Mouse (Mus musculus) CD4-positive, CD25-positive, alpha-beta regulatory T cell, adult 4 months (primary cell): ENCODE measurements around the gene Grk3. TPM values are rescaled to one million over a fixed set of nuclear protein-coding genes. Genes with fewer than 3 reads are reported as not detected.
A peak's percentile ranks its signal among the peaks of the same experiment; 100 is the strongest.

Source experiments
- ATAC-seq: one replicate; pipeline ENCODE4 v1.8.0; 2017
- polyA plus RNA-seq, 2 experiments: library from polyadenylated mRNA; unstranded; fragments of 100-300 nt; shearing (Covaris generic); gene quantifications; one replicate each; pipeline ENCODE4 v1.2.1; 2017

Gene Grk3
- under 1 TPM in 1 of 2 experiments, not detected in 1; 0.25 TPM for polyA plus RNA-seq

DNA sequence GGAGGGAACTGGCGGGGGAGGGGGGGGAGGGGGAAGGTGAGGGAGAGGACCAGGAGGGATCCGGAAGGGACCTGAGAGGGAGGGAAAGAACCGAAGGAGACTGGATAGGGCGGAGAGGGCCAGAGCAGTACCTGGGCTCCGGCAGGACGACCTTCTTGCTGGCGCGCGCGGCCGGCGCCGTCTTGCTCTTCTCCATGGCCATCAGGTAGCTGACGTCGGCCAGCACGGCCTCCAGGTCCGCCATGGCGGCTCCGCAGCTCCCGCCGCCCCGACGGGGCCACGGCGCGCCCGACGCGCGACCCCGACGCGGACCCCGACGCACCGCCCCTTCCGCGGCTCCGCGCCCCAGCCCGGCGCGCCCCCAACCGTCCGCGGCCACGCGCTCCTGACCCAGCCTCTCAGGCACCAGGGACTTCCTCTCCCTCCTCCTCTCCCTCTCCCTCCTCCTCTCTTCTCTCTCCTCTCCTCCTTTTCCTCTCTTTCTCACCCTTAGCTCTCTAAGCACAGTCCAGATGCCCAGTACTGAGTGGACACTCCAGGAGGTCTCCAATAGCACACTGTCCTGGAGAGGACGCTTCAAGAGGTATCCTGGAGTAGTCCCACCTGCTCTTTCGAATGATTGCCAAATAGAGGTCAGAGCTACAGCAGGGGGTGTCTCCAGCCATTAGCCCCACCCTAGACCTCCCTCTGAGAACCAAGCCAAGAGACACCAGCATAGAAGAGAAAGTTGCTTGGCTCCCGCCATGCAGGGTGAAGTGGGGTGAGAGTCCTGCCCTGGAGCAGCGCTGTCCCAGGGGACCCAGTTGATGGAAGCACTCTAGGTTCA, at the start of gene Grk3:
Gene Grk3 (minus strand): TSS at position 556 of the 826 bp plus-strand sequence.
- ATAC-seq = no peak

DNA sequence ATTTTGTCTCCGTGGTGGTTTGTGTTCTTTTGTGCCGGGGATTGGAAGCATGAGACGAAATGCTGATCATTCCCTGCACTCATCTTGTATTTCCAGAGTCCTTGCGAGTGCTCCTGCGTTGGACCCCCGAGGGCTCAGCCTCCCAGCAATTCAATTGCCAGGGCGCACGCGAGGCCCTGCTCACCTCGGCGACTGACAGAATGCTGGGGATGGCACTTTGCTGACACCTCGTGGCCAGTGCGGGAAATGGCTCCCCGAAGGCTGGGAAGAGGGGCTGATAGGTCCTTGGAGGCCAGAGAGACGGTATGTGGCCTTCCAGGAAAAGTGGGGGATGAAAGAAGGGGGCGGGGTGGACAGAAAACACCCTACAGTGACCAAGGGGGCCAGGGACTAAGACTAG, 38.7 kb upstream of the Grk3 start:
- ATAC-seq = peak; percentile 43

GRCm38 (mm10) chr5:113050581-113051185, 35.1 kb upstream of the Grk3 start:
- no peak for ATAC-seq

DNA sequence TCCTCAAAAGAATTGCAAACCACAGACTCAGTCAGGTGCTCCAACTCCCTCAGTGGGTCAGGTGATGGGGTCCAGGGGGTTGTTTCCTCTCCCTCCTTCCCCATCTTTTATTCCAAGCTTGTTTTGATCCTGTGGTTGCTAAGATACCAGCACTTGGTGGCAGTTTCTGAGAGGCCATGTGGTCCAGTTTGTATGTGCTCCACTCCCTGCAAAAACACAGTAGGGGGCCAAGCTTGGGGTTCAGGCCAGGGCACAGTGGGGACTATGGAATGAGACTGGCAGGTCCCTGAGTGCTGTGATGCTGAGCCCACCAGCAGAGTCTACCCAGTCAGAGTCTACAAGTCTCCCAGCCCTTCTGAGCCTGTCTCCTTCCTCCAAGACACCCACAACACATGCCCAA, 34.3 kb upstream of the Grk3 start:
- ATAC-seq = no peak

DNA sequence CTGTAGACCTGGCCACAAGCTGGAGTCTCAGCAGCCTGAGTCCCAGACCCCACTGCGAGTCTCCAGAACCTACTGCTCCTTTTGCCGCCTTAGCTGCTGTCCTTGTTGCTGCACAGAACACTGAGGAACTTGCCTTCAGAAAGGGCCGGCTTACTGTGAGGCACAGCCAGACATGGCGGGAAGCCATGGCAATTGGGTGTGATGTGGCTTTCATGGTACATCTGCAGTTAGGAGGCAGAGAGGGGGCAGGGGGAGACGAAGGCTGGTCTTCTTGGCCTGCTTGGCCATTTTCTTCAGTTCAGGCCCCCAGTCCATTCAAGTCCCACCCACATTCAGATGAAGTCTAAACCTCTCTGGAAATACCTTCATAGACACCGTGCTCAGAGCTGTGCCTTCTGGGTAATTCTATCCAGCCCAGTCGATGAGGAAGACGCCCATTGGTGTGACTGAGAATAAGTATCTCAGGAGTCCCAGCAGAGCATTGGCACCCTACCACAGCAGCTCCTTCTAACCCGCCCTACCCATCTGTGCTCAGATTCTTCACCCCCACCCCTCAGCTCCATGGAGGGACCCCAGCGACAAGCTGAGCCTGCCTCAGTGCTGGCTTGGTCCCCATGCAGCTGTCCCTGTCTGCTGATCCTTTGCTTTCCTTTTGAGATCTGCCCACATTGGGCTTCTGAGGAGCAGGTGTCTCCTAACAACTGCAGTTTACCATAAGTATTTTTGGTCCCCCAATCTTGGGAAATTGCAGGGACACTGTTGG, 30.1 kb upstream of the Grk3 start:
- no peak for ATAC-seq

DNA sequence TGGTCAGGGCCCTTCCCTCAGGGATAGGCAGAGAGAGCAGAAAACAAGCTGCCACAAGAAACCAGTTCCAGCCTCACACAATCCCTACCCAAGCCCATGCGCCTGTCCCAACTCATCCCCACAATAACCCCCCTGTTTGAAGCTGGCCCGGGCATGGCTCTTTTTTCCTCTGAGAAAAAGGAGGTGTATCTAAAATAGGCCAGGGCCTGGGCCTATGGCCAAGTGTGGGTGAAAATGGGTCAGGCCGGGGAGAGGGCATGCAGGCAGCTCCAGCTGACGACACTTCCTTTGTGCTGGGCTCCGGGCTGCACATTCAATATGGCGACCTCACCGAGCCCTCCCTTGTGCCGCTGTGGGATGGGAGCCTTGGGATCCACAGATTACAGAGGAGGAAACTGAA, 27.9 kb upstream of the Grk3 start:
- no peak for ATAC-seq

DNA sequence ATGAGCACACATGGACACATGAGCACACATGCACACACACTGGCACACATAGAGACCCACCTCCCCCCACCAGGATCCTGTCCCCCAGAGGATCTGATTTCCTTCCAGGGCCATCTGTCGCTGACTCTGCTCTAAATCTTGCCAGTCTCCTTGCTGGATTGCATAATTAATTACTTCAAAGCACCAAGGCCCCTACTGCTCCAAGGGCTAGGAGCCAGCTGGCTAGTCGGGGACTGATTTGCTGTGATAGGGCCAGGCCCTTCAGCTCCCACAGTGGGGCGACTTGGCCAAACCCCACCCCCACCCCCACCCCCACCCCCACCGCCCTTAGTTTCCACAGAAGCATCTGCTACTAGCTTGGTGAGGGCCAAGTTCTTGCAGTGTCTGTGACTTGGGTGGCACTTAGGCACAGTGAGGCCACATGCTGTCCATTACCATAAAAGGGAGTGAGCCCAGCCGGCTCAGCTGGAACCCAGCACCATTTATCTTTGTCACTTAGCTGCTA, 26.0 kb upstream of the Grk3 start:
- no peak for ATAC-seq

GRCm38 (mm10) chr5:113040776-113041175, 25.2 kb upstream of the Grk3 start:
- no peak for ATAC-seq

- ATAC-seq = no peak
Measured at GRCm38 (mm10) chr5:113038601-113039000, 23.0 kb upstream of the Grk3 start.

DNA sequence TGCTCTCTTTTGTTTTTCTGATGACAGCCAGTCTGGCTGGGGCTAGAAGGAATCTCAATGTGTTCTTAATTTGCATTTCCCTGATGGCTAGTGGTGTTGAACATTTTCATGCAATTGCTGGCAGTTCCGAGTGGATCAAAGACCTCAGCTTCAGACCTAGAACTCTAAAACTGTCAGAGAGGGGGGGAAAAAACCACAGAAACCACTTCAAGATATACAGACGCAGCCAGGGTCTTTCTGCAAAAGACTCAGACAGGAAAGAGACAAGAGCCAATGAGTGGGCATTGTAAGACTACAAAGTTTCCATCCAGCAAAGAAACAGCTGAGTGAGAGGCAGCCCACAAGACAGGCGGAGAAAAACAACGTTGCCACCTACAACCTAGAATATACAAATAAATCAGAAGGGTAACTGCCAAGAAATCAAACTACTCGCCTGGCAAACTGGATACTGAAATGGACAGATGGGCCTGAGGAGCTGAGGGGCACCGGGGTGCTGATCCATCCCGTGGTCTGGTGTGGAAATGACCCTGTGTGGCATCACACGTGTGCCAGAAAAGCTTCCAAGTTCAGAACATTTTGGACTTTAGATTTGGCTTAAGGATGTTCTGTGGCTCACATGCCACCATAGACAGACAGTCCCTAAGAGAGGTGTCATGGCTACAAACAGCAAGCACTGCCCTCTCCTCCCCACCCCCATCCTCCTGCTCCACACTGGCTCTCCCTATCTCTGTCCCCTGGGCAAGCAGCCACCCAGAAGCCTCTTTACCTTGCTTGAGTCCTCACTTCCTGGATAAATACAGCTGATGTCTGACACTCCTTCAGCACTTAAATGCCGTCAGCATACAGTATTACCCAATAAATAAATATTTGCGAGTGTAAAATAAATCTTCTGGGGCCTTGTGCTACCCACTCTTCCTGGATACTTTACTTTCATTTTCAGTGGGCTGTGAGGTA, 19.8 kb upstream of the Grk3 start:
- ATAC-seq = peak; percentile 78

DNA sequence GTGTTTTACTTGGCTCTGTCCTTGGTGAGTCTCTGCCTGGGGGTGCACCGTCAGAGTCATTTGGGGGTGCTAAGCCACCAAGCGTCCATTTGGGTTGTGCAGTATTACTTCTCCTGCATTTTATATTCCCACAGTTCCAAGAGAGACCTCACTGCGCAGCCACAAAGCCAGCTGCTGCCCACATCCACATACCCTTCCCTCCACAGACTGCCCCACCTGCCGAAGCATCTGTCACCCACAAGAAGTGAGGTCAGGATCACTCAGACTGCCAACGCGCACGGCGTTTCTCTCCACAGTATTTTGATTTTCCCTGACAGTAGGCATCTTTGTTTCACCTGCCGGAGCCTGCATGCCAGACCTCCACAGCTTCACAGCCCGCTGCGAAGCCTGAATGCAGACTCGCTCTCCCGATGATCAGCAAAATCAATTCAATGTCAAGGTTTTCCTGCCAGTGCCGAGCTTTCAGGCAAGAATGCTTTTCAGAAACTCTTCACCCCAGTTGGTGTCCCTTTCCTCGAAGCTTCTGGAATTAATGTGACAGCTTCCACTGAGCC, 15.7 kb upstream of the Grk3 start:
- no peak for ATAC-seq

DNA sequence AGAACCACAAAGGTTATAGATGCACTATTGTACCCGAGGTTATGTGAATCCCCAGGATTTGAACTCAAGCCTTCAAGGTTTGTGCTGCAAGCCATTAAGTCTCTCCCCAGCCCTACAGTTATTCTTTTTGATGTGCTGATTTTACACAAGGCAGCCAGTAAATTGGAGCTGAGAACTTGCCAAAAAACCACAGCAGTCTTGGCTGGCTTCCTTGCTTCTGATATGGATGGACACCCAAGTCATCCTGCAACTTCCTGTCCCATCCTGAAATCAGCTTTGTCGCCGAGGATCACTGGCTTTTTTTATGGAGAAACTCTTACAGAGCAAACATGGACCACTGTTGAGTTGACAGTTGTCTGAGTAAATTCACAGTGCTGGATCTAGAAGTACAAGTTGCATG, 14.5 kb upstream of the Grk3 start:
- ATAC-seq = no peak

DNA sequence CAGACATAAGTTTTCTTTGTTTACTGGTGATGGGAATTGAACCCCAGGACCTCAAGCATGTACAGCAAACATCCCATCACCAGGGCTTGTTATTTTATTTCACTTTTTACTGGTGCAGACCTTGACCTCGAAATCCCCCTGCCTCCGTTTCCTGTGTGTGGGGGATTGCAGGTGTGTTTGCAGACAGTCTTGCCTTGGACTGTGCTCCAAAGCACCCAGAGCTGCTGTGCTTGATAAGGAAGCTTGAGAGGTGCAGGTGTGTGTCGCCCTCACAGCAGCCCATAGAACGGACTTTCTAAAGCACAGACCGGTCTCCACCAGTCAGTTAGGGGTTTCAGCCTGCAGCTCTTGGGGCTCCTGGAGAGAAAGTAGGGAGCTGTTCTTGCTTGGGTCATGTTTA, 11.1 kb upstream of the Grk3 start:
- ATAC-seq = no peak

- ATAC-seq = no peak
Measured at GRCm38 (mm10) chr5:113024154-113024764, 8.7 kb upstream of the Grk3 start.

GRCm38 (mm10) chr5:113018190-113018589, 2.6 kb upstream of the Grk3 start:
- no peak for ATAC-seq

DNA sequence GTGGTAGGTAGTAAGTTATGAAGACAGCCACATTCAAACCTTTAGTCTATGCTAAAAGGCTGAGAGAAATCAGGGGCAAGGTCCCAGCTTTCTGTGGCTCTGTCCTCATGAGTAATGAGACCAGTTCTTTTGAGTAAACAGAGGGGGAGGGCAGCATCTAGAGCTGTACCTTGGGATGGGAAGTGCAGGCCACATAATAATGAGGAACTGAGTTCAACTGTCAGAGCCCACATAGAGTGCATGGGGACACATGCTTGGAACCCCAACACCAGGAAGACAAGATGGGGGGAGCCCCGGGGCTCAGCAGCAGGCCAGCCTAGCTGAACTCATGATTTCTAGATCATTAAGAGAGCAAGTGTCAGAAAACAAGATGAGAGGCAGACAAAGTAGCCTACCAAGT, 1.4 kb upstream of the Grk3 start:
- no peak for ATAC-seq

GRCm38 (mm10) chr5:113014808-113015235, 769 bp downstream of the Grk3 start:
- ATAC-seq = no peak

- ATAC-seq = no peak
Measured at GRCm38 (mm10) chr5:113014111-113014807, 1.3 kb downstream of the Grk3 start.

GRCm38 (mm10) chr5:113011926-113012325, 3.7 kb downstream of the Grk3 start:
- no peak for ATAC-seq

DNA sequence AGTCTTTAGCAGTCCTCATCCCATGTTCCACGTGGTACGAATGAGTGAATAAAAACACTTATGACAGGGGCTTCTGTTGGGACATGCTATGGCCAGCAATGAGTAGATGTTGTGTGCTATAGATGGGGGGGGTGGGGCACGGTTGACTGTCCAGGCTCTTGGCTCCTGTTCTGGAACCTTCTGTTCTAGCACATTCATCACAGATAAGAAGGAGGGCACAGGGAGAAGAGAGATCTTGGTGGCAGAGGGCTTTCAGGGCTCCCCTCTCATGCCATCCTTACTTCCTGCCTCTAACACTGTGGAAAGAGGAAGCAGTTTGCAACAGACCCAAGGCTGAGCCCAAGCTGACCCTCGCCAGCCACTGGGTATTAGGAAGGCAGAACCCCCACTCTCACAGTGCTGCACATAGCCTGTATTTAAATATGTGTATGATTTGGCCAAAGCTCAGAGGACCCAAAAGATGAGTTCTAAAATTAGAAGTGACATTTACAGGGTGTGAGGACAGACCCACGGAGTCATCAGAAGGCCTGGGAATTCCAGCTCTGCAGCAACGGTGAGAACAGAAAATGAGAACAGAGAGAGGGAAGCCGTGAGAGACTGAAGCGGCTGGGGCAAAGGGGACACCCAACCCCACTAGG, 6.3 kb downstream of the Grk3 start:
- ATAC-seq = no peak
